Mouse (Mus musculus) adrenal gland, adult 18-20 months (tissue): Measurements from ENCODE around the gene Mta1. TPM values are rescaled to one million over a fixed set of nuclear protein-coding genes. Genes with fewer than 3 reads are reported as not detected.

Source experiments
- DNase-seq, 2 experiments: peaks; one replicate each; pipeline ENCODE4 v3.0.0; 2021 to 2022; ENCODE audit warnings: low spot score in 2 of 2
- total RNA-seq, 2 experiments: library from RNA; stranded (reverse); gene quantifications; 1 replicate in 1 of 2; 2 replicates in 1 of 2; pipeline ENCODE4 v1.2.3; 2021

Gene Mta1
- total RNA-seq, 2 experiments from 2014 or later: 61.6 to 89.6 TPM

DNA sequence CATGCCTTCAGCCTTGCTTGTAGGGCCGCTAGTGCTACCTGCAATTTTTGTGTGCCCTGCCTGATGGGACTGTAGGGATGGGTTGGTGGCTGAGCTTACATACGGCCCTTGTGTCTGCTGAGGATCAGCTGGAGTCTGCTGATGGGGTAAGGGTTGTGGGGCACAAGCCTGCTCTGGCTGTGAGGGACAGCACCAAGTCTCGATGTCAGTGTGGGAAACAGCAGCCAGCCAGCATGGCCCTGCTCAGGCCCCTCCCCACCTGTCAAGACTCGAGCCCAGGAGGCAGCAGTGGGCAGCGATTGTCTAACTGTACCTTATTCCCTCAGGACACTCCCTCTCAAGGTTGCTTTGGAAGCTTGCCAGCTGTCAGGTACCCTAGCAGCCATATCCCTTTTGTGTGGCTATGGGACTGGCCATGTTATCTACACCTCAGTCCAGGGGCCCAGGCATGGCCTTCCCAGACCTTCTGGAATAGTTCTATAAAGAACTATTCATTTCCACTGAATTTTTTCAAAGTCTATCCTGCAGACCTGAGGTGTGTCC, 35.9 kb downstream of the Mta1 start:
- no peak for DNase-seq

- no peak for DNase-seq
These were observed 36.4 kb downstream of the Mta1 start for GRCm38 (mm10) chr12:113134502-113134901.

GRCm38 (mm10) chr12:113135401-113135800, 37.3 kb downstream of the Mta1 start:
- no peak for DNase-seq

DNA sequence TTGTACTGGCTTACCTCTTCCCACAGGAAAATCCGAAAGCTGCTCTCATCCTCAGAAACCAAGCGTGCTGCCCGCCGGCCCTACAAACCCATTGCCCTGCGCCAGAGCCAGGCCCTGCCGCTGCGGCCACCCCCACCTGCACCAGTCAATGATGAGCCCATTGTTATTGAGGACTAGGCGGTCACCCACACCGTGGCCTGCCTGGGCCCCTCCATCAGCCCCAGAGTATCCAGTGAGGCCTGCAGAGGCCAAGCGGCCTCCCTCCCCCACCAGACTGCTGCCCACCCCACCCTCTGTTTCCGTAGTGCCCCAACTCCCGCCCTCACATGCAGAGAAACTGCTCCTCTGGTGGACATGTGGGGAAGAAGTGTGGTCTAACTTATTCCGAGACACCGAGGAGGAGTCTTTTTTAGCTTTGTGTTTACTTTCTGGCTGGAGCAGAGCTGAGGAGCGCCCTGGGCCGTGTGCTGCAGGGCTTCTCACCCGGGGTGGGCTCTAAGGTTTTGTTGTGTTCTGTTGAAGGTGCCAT, 38.5 kb downstream of the Mta1 start:
- no peak for DNase-seq

- no peak for DNase-seq
These were observed 39.5 kb downstream of the Mta1 start for GRCm38 (mm10) chr12:113137260-113138213.

DNA sequence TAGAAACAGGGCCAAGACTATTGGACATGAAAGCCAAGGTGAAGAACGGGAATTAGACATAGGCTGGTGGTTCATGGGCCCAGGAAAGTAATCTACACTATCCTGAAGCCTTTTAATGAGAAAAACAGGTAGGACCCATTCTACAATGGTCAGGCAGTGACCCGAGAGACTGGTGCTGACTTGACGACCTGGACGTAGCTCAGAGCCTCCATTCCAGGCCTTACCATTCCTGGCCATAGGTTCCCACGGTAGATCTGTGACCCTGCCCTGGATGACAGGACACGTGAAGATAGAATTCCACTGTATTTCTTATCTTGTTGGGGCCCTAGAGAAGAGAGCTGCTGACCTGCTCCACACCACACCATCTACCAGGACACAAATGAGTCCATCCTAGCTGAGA, 40.2 kb downstream of the Mta1 start:
- no peak for DNase-seq

DNA sequence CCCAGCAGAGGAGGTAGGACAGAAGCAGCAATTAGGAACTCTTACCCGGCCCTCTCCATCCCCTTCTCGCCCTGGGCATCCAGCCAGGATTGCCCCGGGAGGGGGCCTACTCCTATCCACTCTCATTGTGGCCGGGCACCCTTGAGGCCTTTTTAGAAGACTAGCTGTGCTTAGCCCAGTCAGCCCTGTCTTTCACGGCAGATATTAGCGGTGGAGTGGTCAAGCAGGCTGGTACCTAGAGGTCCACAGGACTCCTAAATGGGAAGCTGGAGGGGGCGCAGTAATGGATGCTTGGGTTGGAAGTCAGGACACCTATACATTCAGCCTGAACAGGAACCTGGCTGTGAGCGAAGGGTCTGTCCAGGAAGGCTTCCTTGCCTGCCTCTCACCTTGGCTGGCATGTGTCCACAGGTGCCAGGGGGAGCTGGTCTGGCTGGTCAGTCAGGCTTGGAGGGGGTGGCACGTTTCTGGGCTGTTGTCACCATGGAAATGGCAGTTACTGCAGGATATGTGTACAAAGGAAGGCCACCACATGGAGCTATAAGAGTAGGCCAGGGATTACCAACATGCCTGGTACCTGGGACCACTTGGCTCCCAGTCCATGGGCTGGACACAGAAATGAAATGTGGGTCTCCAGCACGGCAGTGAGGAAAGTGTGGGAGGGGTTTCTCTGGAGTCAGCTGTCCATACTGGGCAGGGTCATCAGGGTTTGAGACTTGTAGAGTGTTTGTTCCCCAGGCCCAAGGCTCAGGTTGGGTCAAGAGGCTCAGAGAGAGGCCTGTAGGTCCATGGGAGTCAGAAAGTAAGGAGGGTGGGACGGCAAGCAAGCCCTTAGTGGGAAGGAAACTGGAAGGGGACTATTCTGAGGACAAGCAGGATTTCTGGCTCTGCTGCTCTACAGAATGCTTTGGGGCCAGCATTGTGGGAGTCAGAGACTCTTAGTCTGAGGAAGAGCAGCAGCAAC, 41.1 kb downstream of the Mta1 start:
- DNase-seq: no peak

DNA sequence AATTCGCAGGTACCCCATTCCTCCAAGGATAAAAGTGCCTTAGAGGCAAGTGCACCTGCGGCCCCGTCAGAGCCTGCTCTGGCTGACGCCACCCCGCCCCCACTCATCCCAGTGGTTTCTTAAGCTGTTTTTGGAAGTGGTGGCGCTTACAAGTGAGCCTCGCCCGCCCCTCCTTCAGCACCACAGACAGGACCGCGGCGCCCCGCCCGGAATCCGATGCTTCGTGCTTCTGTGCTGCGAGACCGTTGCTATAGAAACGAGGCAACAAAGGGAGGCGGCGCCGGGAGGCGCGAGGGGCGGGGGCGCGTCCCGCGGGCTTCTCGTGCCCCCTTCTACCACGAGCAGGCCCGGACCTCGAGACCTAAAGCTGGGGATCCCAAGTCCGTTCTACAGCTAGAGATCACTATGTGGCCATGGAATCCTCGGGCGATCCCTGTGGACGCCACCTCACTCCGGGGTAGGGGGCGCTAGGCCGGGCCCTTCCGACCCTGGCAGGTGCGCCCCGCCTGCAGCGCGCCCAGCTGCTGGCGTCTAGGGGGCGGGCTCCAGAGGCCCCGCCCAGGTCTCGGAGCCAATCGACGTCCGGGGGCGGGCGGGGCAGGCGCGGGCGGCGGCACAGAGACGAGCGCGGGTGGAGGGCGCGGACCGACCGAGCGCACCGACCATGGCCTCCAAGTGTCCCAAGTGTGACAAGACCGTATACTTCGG, 42.0 kb downstream of the Mta1 start, which contains the start of gene Crip2:
TSS of gene Crip2 (plus strand) at position 329 of the 708 bp plus-strand sequence.
- DNase-seq: peak; percentile 83 to 85

- peak in 1 of 2 experiments; percentile 54 for DNase-seq
These were observed 42.7 kb downstream of the Mta1 start for GRCm38 (mm10) chr12:113140616-113141411.

DNA sequence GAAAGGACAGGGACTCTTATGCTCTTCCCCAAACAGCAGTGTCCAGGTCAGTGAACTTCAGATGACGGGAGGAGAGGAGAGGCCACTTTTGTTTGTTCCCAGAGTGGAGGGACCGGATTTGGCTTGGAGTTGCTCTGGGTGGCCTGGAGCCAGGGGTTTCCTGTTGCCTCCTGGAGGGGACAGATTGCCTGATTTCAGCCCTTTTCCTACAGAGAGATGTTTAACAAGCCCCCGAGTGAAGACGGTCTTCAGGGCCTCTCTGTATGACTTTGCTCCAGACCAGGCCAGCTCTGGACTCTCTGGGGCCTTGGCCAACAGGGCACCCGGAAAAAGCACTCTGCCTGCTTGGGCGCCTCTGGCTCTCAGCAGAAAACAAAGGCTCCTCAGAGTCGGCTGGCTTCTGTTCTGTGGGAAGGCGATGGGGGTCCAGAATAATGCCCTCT, 43.5 kb downstream of the Mta1 start:
- DNase-seq: peak in 1 of 2 experiments; percentile 52

DNA sequence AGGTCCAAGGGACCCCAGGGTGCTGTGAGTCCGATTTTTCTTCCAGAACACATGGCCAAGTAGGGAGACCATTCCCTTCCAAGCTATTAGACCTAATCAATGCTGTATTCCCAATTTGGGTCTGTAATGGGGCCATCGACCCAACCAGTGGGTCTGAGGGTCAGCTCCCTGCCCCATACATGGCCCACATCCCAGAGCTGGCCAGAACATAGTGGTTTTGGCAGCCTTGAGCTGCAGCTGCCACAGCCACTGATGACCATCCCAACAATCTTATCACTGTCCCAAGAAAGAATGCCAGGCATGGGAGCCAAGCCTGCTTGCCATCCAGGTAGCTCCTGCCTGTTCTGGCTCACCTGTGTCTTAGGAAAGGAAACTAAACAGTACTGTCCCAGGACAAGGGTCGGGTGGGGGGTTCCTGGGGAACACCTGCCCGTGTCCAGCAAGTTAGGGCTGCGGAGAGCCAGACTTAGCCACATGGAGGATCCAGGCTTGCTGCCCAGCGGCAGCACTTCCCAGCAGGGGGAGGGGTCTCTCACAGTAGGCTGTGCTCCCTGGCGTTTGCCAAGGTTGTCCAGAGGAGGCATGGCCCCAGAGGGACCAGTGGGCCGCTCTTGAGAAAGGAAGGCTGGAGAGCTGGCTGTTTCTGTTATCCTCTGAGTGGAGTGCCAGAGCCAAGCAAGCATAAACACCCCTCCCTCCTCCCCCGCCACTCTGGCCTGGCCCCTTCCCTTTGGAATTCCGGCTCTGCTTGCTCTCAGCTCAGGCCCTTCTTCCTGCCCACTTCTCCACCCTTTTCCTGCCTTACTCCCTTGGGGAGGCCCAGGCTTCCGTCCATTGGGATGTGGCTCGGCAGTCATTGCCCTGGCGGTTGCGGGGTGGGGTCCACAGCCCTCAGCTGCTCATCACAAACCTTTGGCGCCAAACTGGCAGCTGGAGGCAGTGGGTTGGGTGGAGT, 44.2 kb downstream of the Mta1 start:
- DNase-seq: peak in 1 of 2 experiments; percentile 54

DNA sequence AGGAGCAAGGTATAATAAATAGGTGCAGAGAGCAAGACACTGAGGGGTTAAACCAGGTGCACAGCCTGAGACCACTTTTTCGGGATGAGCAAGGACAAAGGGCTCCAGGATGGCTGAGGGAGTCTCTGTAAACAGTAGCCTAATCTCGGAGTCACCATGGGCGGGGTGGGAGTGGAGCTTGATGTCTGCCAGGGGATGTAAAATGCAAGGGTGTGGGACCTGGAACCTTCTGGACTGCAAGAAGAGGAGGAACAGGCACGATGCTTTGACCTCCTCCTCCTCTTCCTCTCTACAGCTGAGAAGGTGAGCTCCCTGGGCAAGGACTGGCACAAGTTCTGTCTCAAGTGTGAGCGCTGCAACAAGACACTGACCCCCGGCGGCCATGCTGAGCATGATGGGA, 45.1 kb downstream of the Mta1 start:
- DNase-seq: no peak

DNA sequence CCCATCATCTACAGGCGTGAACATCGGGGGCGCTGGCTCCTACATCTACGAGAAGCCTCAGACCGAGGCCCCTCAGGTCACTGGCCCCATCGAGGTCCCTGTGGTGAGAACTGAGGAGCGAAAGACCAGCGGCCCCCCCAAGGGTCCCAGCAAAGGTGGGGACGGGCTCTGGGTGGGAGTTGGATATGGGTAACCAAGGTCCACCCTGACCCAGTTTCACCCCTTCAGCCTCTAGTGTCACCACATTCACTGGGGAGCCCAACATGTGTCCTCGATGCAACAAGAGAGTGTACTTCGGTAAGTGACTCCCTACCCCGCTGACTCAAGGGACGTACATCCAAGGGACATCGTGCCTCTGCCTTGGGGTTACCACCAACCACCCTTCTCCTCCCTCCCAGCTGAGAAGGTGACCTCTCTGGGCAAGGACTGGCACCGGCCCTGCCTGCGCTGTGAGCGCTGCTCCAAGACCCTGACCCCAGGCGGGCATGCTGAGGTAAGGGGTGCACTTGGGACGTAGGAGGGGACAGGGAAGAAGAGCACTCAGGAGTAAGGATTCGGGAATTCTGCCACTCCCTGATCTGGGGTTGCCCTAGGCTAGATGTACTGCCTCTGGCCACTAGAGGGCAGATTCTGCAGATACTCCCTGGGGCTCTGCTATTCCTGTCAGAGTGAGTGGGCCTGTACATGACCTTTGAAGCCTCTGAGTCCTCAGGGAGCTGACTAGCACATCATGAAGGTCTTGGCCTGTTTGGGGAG, 46.1 kb downstream of the Mta1 start:
- DNase-seq: peak; percentile 56 to 63

DNA sequence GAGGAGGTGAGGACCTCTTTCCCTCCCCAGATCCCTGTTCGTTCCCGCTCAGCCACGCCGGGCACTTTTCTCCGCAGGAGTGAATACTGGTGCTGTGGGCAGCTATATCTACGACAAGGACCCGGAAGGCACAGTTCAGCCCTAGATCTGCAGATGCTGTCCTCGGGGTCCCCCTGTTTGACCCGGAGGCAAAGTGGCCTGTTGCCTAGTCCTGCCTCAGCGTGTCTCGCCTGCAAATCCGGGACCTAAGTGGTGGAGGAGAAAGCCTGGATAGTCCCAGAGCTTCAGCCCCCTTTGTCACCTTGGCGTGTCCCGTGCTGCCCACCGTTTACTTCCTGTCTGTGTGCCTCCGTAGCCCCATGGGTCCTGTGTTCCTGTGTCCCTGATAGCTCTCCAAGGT, 46.8 kb downstream of the Mta1 start:
- no peak for DNase-seq

DNA sequence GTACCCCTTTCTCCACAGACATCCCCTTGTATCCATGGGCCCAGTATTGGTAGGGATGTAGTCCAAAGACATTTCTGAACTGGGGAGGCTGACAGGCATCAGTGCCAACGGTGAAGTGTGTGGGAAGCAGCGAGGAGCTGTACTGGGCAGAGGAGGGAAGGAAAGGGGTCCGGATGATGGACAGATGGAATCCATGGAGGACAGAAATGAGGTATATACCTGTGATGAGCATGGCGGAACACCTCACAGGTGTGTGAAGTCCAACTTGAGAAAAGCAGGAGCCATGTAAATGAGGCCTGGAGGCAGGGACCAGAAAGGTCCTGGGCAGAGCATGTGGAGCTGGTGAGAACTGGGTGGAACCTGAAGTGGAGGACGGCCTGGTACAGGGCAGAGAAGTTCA, 47.5 kb downstream of the Mta1 start:
- no peak for DNase-seq

DNA sequence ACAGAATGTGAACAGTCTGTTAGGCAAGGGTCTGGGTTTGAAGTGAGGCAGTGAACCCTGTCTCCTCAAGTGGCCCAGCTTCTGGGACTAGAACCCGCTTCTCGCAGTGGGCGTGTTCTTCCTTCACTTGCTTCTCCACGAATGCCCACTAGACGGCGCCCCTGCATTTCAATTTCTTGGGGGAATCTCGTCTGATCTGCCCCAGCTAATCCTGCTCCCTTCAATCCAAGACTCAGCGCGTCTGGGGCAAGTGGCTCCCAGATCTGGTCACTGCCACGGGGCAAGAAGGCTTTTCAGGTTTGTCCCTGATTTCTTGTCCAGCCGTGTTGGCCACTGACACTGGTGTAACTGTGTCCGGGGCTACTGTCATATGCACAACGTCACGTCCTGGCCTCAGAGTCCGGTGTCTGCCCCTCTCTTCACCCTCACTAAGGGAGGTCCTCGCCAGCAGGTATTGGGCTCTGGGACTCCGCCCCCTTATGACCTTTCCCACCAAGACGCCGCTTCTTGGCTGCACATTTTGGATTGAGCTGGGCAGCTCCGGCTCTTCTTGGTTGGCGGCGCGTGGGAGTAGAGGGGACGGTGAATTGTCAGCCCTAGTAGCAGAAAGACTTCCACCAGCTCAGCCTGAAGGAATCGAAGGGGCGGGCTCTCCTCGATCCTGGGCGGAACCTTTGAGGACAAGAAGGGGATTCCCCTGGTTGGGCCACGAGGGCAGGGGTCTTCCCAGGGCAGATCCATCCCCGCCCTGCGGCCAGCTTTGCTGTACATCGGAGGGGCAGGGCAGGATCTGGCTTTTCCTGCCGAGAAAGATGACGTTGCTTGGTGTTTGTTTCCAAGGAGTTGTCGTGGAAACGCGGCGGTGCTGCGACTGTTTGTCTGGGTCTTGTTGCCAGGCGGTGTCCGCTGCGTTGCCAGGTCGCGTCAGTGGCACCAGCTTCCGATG, 48.3 kb downstream of the Mta1 start, which contains the start of gene Crip1:
TSS of gene Crip1 (plus strand) at position 205 of the 946 bp plus-strand sequence.
- DNase-seq: peak; percentile 93
